Comparison of ENCODE assay signal across 9 mouse cellular contexts in genomic region chr10:20724451-20724850, GRCm38 (mm10). TPM values are rescaled to one million over a fixed set of nuclear protein-coding genes. Genes with fewer than 3 reads are reported as not detected.
DNase-seq lines count a peak whose midpoint lies in the region; ATAC-seq lines count a peak whose summit lies in the region.
"Had no signal": no experiment of that assay in that cellular context is flagged by ENCODE, and none has a peak within 500 bp of the region (broad histone marks: within the 10 kb centered on the region; RNA-seq: fewer than 3 reads in every experiment).

No protein-coding gene starts in this region.

- H3K4me3 ChIP-seq in embryonic facial prominence, embryonic 12.5 days, result peak overlapping the region; percentile 39
- peak overlapping the region; percentile 39 for H3K4me3 ChIP-seq in intestine, embryonic 14.5 days (ENCODE audit: low read depth, low read length)
- peak overlapping the region; percentile 31 for H3K4me3 ChIP-seq in midbrain, embryonic 16.5 days (ENCODE audit: low read depth, low read length)

- H3K27me3 ChIP-seq in embryonic facial prominence, embryonic 12.5 days, result no peaks in the 10 kb centered on the region
- no peaks in the 10 kb centered on the region for H3K27me3 ChIP-seq in intestine, embryonic 14.5 days (replicated peaks; ENCODE audit: control insufficient read depth, insufficient read depth, low read length)
- H3K27me3 ChIP-seq in midbrain, embryonic 16.5 days (ENCODE audit: control insufficient read depth, insufficient read depth, low read depth, low read length), result no peaks in the 10 kb centered on the region

- H3K9ac ChIP-seq in embryonic facial prominence, embryonic 12.5 days, result peak overlapping the region; percentile 38; the same call in 1 of the 2 replicates
- peak overlapping the region; percentile 41 for H3K9ac ChIP-seq in intestine, embryonic 14.5 days (ENCODE audit: low read length)
- H3K9ac ChIP-seq in midbrain, embryonic 16.5 days (ENCODE audit: low read depth, low read length), result peak overlapping the region; percentile 42; the same call in 1 of the 2 replicates

- peak overlapping the region; percentile 56 for H3K4me2 ChIP-seq in embryonic facial prominence, embryonic 12.5 days (replicated peaks)
- peak overlapping the region; percentile 55 for H3K4me2 ChIP-seq in intestine, embryonic 14.5 days (ENCODE audit: low read length)
- peak overlapping the region; percentile 61 for H3K4me2 ChIP-seq in midbrain, embryonic 16.5 days (ENCODE audit: low read length)

- peaks cover 25% of the 10 kb centered on the region for H3K4me1 ChIP-seq in embryonic facial prominence, embryonic 12.5 days
- peaks cover 19% of the 10 kb centered on the region; the same call in 1 of the 2 replicates for H3K4me1 ChIP-seq in intestine, embryonic 14.5 days (replicated peaks; ENCODE audit: control insufficient read depth, insufficient read depth, low read length)
- H3K4me1 ChIP-seq in midbrain, embryonic 16.5 days (ENCODE audit: control insufficient read depth, insufficient read depth, low read length), result peaks cover 15% of the 10 kb centered on the region; the same call in 1 of the 2 replicates

- H3K9me3 ChIP-seq in embryonic facial prominence, embryonic 12.5 days, result no peaks in the 10 kb centered on the region
- H3K9me3 ChIP-seq in intestine, embryonic 14.5 days (ENCODE audit: control insufficient read depth, low read length), result no peaks in the 10 kb centered on the region
- H3K9me3 ChIP-seq in midbrain, embryonic 16.5 days (replicated peaks; ENCODE audit: control insufficient read depth, low read length, poor library complexity, severe bottlenecking), result no peaks in the 10 kb centered on the region
- H3K9me3 ChIP-seq: G1E had no signal

- no peaks in the 10 kb centered on the region for H3K36me3 ChIP-seq in embryonic facial prominence, embryonic 12.5 days
- H3K36me3 ChIP-seq in intestine, embryonic 14.5 days (ENCODE audit: control insufficient read depth, insufficient read depth, low read length), result no peaks in the 10 kb centered on the region
- H3K36me3 ChIP-seq in midbrain, embryonic 16.5 days (ENCODE audit: control insufficient read depth, insufficient read depth, low read length), result no peaks in the 10 kb centered on the region
- H3K36me3 ChIP-seq: G1E had no signal

- ATAC-seq in embryonic facial prominence, embryonic 12.5 days (ENCODE audit: insufficient number of reproducible peaks, insufficient read depth, low FRiP score, low TSS enrichment), result no peak
- ATAC-seq in intestine, embryonic 14.5 days (replicated peaks; ENCODE audit: low FRiP score, low TSS enrichment, low read depth), result no peak
- ATAC-seq in midbrain, embryonic 16.5 days, result no peak

- peak; percentile 28 for DNase-seq in kidney, adult 9 months
- no peak for DNase-seq in kidney, postnatal 36 days
- DNase-seq in intestine, embryonic 14.5 days (ENCODE audit: low spot score), result no peak
- no peak for DNase-seq in ovary, postnatal 36 days (ENCODE audit: low spot score)
- no peak for DNase-seq in ovary, adult 18-20 months (ENCODE audit: low spot score)
- no peak for DNase-seq in c-Kit-positive CD71-positive TER-119-positive erythroid progenitor cells, embryonic 14.5 days (ENCODE audit: low spot score)

- H3K27ac ChIP-seq in embryonic facial prominence, embryonic 12.5 days, result peak overlapping the region; percentile 38; the same call in 1 of the 2 replicates
- H3K27ac ChIP-seq in intestine, embryonic 14.5 days (ENCODE audit: low read depth), result peak overlapping the region; percentile 12
- H3K27ac ChIP-seq in midbrain, embryonic 16.5 days (ENCODE audit: low read length), result peak overlapping the region; percentile 14; the same call in 1 of the 2 replicates

- WGBS in embryonic facial prominence, embryonic 12.5 days, result 17% methylated on average over 10 of the region's 10 CpGs
- 20% methylated on average over 10 of the region's 10 CpGs for WGBS in intestine, embryonic 14.5 days
- 23% methylated on average over 10 of the region's 10 CpGs for WGBS in midbrain, embryonic 16.5 days

RNA-seq across cellular contexts. Expression of gene Pde7b, which starts 0.4 kb away (rescaled TPM):
- polyA plus RNA-seq in embryonic facial prominence, embryonic 12.5 days (2016; fragmentation: Nextera tagmentation; extraction: Ambion mirVana), result 14.4 and 14.6 TPM in 2 replicates
- polyA plus RNA-seq in intestine, embryonic 14.5 days (2014; fragmentation: Nextera tagmentation; extraction: Ambion mirVana), result 2.8 TPM in 2 replicates
- polyA plus RNA-seq in midbrain, embryonic 16.5 days (2015; fragmentation: Nextera tagmentation; extraction: Ambion mirVana), result 2.3 and 4.1 TPM in 2 replicates
- polyA plus RNA-seq: G1E had no signal
